Mouse (Mus musculus): ENCODE data around the gene Ush1c. TPM values are rescaled to one million over a fixed set of nuclear protein-coding genes. Genes with fewer than 3 reads are reported as not detected.
A peak's percentile ranks its signal among the peaks of the same experiment; 100 is the strongest.

The Ush1c gene
- polyA plus RNA-seq, 1 experiment from 2014 or later, result 2.3 TPM

DNA sequence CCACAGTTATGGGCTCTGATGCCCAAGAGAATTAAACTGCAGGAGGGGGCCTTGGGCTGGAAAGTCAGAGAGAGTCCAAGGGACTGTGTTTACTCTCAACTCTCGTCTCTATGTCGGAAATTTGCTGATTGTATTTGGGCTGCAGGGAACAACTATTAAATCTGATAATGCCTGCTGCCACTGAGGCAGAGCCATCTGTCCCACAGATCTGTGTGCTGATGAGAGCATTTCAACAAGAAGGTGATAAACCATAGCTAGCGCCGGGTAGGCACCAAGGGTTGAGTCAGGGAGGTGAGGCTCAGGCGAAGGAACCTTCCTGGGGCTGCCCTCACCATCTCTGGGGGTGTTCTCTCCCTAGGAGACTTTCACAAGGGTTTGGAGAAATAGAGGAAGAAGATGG, 75.6 kb downstream of the Ush1c start:
- WGBS, result 78% methylated on average over 5 of the region's 5 CpGs
- Histone ChIP-seq H3K9me3 (replicated peaks; ENCODE audit: control insufficient read depth, low read length, poor library complexity, severe bottlenecking) (no peaks in the 10 kb centered on the region), H3K4me3 (ENCODE audit: low read depth, low read length) (no peak overlapping the region), H3K4me2 (ENCODE audit: low read length) (no peak overlapping the region), H3K27me3 (ENCODE audit: control insufficient read depth, insufficient read depth, low read depth, low read length) (no peaks in the 10 kb centered on the region), H3K9ac (ENCODE audit: low read depth, low read length) (no peak overlapping the region), H3K27ac (ENCODE audit: low read length) (no peak overlapping the region), H3K4me1 (ENCODE audit: control insufficient read depth, insufficient read depth, low read length) (0 out of 2 replicates have a peak, but pooled peaks cover 5% of the 10 kb centered on the region), H3K36me3 (ENCODE audit: control insufficient read depth, insufficient read depth, low read length) (peaks cover 4% of the 10 kb centered on the region; the same call in 1 of the 2 replicates)
- no peak for ATAC-seq

DNA sequence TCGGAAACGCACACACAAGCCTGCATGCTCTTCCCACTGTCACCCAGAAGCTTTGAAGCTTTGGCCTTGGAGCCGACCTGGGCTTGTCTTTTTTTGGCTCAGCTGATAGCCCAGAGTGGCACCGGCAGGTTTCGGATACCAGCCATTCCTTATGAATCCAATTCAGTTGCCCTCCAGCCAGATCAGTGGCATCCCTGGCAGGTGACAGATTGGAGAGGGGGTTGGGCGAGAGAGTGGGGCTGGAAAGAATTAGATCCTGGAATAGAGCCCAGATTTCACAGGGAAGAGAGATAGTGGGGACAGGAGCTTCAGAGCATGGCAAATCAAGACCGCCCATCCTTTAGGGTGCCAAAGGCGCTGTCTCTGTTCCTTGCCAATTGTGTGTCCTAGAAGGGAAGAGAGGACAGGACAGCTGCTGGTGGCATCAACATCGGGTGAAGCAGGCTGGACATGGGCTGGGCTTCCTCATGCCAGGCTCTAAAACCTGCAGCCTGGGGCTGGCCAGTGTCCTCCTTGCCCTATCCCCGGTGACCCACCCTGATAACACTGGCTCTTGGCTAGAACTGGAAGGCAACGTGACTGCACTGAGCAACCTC, 76.1 kb downstream of the Ush1c start:
- Histone ChIP-seq H3K27me3 (ENCODE audit: control insufficient read depth, insufficient read depth, low read depth, low read length) (no peaks in the 10 kb centered on the region), H3K9ac (ENCODE audit: low read depth, low read length) (no peak overlapping the region), H3K4me3 (ENCODE audit: low read depth, low read length) (no peak overlapping the region), H3K4me2 (ENCODE audit: low read length) (no peak overlapping the region), H3K9me3 (replicated peaks; ENCODE audit: control insufficient read depth, low read length, poor library complexity, severe bottlenecking) (no peaks in the 10 kb centered on the region), H3K4me1 (ENCODE audit: control insufficient read depth, insufficient read depth, low read length) (0 out of 2 replicates have a peak, but pooled peaks cover 5% of the 10 kb centered on the region), H3K36me3 (ENCODE audit: control insufficient read depth, insufficient read depth, low read length) (peaks cover 4% of the 10 kb centered on the region; the same call in 1 of the 2 replicates), H3K27ac (ENCODE audit: low read length) (no peak overlapping the region)
- ATAC-seq, result no peak
- WGBS, result 65% methylated on average over 11 of the region's 11 CpGs

DNA sequence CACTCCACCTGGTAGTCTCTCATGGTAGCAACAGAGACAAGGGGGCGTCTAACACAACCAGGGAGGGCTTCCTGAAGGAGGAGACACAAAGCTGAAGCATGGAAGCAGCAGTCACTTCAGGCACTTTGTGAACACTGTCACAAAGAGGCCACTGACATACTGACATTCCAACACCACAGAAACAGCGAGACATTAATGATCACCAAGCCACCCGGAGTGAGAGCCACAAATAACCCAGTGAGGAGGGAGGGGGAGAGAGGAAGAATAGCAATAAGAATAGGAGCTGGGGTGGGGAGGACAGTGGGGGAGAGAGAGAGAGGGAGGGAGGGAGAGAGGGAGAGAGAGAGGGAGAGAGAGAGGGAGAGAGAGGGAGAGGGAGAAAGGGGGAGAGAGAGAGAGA, 76.7 kb downstream of the Ush1c start:
- no peaks in the 10 kb centered on the region for H3K9me3 ChIP-seq (replicated peaks; ENCODE audit: control insufficient read depth, low read length, poor library complexity, severe bottlenecking)
- no peak overlapping the region for H3K4me2 ChIP-seq (ENCODE audit: low read length)
- H3K27ac ChIP-seq (ENCODE audit: low read length), result no peak overlapping the region
- no peaks in the 10 kb centered on the region for H3K27me3 ChIP-seq (ENCODE audit: control insufficient read depth, insufficient read depth, low read depth, low read length)
- 0 out of 2 replicates have a peak, but pooled peaks cover 5% of the 10 kb centered on the region for H3K4me1 ChIP-seq (ENCODE audit: control insufficient read depth, insufficient read depth, low read length)
- no peak overlapping the region for H3K9ac ChIP-seq (ENCODE audit: low read depth, low read length)
- peaks cover 4% of the 10 kb centered on the region; the same call in 1 of the 2 replicates for H3K36me3 ChIP-seq (ENCODE audit: control insufficient read depth, insufficient read depth, low read length)
- no peak for ATAC-seq
- H3K4me3 ChIP-seq (ENCODE audit: low read depth, low read length), result no peak overlapping the region
- 35% methylated on average over 3 of the region's 3 CpGs for WGBS

DNA sequence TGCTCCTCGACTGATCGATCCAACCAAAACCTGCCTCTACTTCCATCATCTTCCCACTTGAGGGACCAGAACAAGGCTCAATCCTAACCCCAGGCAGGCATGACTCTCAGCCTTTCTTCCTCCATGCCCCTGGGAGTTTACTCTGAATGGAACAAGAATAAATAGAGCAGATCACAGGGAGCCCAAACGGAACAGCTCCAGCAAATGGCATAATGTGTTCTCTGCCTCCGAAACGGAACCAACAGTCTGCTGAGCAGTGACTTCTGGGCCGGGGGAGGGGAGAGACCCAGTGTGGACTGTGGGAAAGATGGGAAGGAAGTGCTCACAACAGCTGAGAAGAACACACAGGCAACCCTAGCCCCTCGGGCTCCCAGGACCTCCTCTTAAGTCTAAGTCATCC, 80.6 kb downstream of the Ush1c start:
- Histone ChIP-seq H3K4me1 (ENCODE audit: control insufficient read depth, insufficient read depth, low read length) (peaks cover 19% of the 10 kb centered on the region), H3K9me3 (replicated peaks; ENCODE audit: control insufficient read depth, low read length, poor library complexity, severe bottlenecking) (no peaks in the 10 kb centered on the region), H3K27ac (ENCODE audit: low read length) (no peak overlapping the region), H3K9ac (ENCODE audit: low read depth, low read length) (no peak overlapping the region), H3K27me3 (ENCODE audit: control insufficient read depth, insufficient read depth, low read depth, low read length) (no peaks in the 10 kb centered on the region), H3K4me2 (ENCODE audit: low read length) (no peak overlapping the region), H3K4me3 (ENCODE audit: low read depth, low read length) (no peak overlapping the region), H3K36me3 (ENCODE audit: control insufficient read depth, insufficient read depth, low read length) (no peaks in the 10 kb centered on the region)
- 58% methylated on average over 7 of the region's 7 CpGs for WGBS
- no peak for ATAC-seq

GRCm38 (mm10) chr7:46154498-46155488, 83.5 kb downstream of the Ush1c start:
- no peak for ATAC-seq
- no peak overlapping the region for H3K4me3 ChIP-seq (ENCODE audit: low read depth, low read length)
- H3K27ac ChIP-seq (ENCODE audit: low read length), result peak overlapping the region; percentile 54
- H3K4me1 ChIP-seq (ENCODE audit: control insufficient read depth, insufficient read depth, low read length), result peaks cover 16% of the 10 kb centered on the region
- H3K9me3 ChIP-seq (replicated peaks; ENCODE audit: control insufficient read depth, low read length, poor library complexity, severe bottlenecking), result no peaks in the 10 kb centered on the region
- no peak overlapping the region for H3K9ac ChIP-seq (ENCODE audit: low read depth, low read length)
- H3K36me3 ChIP-seq (ENCODE audit: control insufficient read depth, insufficient read depth, low read length), result no peaks in the 10 kb centered on the region
- no peaks in the 10 kb centered on the region for H3K27me3 ChIP-seq (ENCODE audit: control insufficient read depth, insufficient read depth, low read depth, low read length)
- no peak overlapping the region for H3K4me2 ChIP-seq (ENCODE audit: low read length)
- 19% methylated on average over 18 of the region's 18 CpGs for WGBS

DNA sequence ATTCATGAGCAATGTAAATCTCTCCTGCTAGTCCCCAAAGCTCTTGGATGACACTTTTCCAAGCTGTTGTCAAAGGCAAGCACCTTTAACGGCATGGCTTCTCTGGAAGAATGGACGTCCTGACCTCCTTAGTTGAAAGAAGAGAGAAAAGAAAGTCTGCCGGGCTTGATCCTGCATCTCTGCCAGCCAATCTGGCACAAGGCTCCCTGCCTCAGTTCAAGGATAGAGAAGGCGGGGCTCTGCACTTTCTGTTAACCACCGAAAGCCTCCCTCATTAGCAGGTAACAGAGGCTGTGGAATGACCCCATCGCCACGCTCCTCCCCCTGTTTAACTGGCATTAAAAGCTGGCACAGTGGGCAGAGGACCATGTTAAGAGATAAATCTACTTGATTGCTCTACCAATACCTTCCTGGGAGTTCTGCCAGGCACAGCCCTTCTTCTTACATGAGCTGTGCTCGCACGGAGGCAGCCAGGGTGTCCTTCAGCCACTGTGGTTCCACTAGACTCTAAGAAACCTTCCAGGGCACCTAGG, 85.4 kb downstream of the Ush1c start:
- 52% methylated on average over 9 of the region's 9 CpGs for WGBS

GRCm38 (mm10) chr7:46147417-46147816, 90.9 kb downstream of the Ush1c start:
- H3K9me3 ChIP-seq (replicated peaks; ENCODE audit: control insufficient read depth, low read length, poor library complexity, severe bottlenecking), result no peaks in the 10 kb centered on the region
- H3K4me3 ChIP-seq (ENCODE audit: low read depth, low read length), result no peak overlapping the region
- H3K4me1 ChIP-seq (ENCODE audit: control insufficient read depth, insufficient read depth, low read length), result peaks cover 10% of the 10 kb centered on the region; the same call in 1 of the 2 replicates
- no peak overlapping the region for H3K4me2 ChIP-seq (ENCODE audit: low read length)
- ATAC-seq, result no peak
- no peak overlapping the region for H3K9ac ChIP-seq (ENCODE audit: low read depth, low read length)
- H3K36me3 ChIP-seq (ENCODE audit: control insufficient read depth, insufficient read depth, low read length), result no peaks in the 10 kb centered on the region
- WGBS, result 92% methylated on average over 7 of the region's 7 CpGs
- no peak overlapping the region; the same call in 1 of the 2 replicates for H3K27ac ChIP-seq (ENCODE audit: low read length)
- H3K27me3 ChIP-seq (ENCODE audit: control insufficient read depth, insufficient read depth, low read depth, low read length), result no peaks in the 10 kb centered on the region

More for the DNA sequence above, 85.4 kb downstream of the Ush1c start:
- no peak overlapping the region for H3K9ac ChIP-seq (ENCODE audit: low read depth, low read length)
- H3K27ac ChIP-seq (ENCODE audit: low read length), result no peak overlapping the region
- no peaks in the 10 kb centered on the region for H3K9me3 ChIP-seq (replicated peaks; ENCODE audit: control insufficient read depth, low read length, poor library complexity, severe bottlenecking)
- H3K27me3 ChIP-seq (ENCODE audit: control insufficient read depth, insufficient read depth, low read depth, low read length), result no peaks in the 10 kb centered on the region
- no peaks in the 10 kb centered on the region for H3K36me3 ChIP-seq (ENCODE audit: control insufficient read depth, insufficient read depth, low read length)
- ATAC-seq, result no peak
- peaks cover 16% of the 10 kb centered on the region for H3K4me1 ChIP-seq (ENCODE audit: control insufficient read depth, insufficient read depth, low read length)
- no peak overlapping the region for H3K4me2 ChIP-seq (ENCODE audit: low read length)
- H3K4me3 ChIP-seq (ENCODE audit: low read depth, low read length), result no peak overlapping the region

- H3K9ac ChIP-seq (ENCODE audit: low read depth, low read length), result no peak overlapping the region
- H3K36me3 ChIP-seq (ENCODE audit: control insufficient read depth, insufficient read depth, low read length), result no peaks in the 10 kb centered on the region
- H3K27ac ChIP-seq (ENCODE audit: low read length), result peak overlapping the region; percentile 71
- no peaks in the 10 kb centered on the region for H3K27me3 ChIP-seq (ENCODE audit: control insufficient read depth, insufficient read depth, low read depth, low read length)
- H3K4me1 ChIP-seq (ENCODE audit: control insufficient read depth, insufficient read depth, low read length), result peaks cover 8% of the 10 kb centered on the region; the same call in 1 of the 2 replicates
- no peak overlapping the region for H3K4me3 ChIP-seq (ENCODE audit: low read depth, low read length)
- H3K9me3 ChIP-seq (replicated peaks; ENCODE audit: control insufficient read depth, low read length, poor library complexity, severe bottlenecking), result no peaks in the 10 kb centered on the region
- 0 out of 2 replicates have a peak, but pooled peaks have one; percentile 41 for ATAC-seq
- 40% methylated on average over 7 of the region's 7 CpGs for WGBS
- no peak overlapping the region for H3K4me2 ChIP-seq (ENCODE audit: low read length)
Observed at GRCm38 (mm10) chr7:46146675-46147308, 91.5 kb downstream of the Ush1c start.
